Mouse (Mus musculus) monocyte, adult 5-6 weeks (primary cell): ENCODE results near the gene Tapbp. TPM values are rescaled to one million over a fixed set of nuclear protein-coding genes. Genes with fewer than 3 reads are reported as not detected.
A peak's percentile ranks its signal among the peaks of the same experiment; 100 is the strongest.

ENCODE experiments used
- ATAC-seq: fragments of 153-309, 156-312 bp; replicated peaks from 2 replicates; pipeline ENCODE4 v1.8.0; 2017; ENCODE audit warnings: mild to moderate bottlenecking; ENCODE audit not compliant: low TSS enrichment, insufficient number of reproducible peaks, severe bottlenecking, poor library complexity, low FRiP score
- total RNA-seq: library from RNA; stranded (forward); fragments of 200-1000, 200-491, 200-594 nt; gene quantifications from 3 replicates; pipeline ENCODE4 v1.2.3, GENCODE M21; 2017

Gene Tapbp
- total RNA-seq, 1 experiment from 2014 or later: 140 TPM

- ATAC-seq: no peak
Observed at GRCm38 (mm10) chr17:33918293-33919203, 2.8 kb downstream of the Tapbp start.

- peak; percentile 57 for ATAC-seq
Observed at GRCm38 (mm10) chr17:33919351-33920281, 3.9 kb downstream of the Tapbp start.

DNA sequence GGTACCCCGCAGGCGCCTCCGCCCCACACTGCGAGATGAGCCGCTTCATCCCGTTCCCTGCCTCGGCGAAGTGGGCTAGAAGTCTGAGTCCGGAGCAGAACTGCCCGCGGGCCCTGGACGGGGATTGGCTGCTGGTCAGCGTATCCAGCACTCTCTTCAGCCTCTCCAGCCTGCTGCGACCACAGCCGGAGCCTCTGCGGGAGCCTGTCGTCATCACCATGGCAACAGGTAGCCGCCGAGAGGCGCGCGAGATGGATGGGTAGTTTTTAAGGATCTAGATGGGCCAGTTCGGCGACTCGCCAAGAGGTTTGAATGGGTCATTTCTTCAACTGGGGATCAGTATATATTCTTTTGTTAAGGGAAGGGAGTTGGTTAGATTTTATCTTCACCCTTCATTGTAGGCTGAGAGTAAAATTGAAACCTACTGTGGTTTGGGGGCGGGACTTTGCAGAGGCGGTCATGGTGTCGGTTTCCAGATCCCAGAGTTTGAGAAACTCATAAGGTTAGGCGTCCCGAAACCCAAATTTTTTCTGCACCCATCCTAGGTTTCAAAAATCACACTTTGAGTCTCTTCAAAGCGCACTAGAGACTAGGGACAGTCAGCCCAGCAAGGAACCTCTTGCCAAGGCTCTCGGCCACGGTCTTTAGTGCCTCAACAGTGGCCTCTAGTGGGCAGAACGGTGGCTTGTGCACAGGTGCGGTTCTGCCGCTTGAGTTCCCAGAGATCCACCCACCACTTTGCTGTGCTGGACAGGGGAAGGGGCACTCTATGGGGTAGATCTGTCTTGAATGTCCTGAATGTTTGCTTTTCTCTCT, 4.8 kb downstream of the Tapbp start:
- ATAC-seq: peak; percentile 40

DNA sequence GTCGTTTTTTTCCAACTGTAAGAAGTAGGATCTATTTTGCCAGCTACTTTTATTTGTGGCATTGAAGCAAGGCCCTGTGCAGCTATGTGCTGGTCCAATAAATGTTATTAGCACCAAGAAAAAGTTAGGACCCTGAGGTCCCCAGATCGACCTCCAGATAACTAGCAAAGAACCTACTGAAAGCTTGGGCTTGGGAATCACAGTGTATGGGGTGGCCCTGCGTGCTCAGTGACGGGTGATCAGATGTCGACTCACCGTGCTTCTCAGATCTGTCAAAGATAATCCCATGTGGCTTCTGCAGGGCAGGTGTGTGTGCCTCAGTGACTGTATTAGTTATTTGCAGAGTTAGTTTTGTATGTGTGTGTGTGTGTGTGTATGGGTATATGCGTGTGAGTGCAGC, 5.7 kb downstream of the Tapbp start:
- ATAC-seq: no peak

DNA sequence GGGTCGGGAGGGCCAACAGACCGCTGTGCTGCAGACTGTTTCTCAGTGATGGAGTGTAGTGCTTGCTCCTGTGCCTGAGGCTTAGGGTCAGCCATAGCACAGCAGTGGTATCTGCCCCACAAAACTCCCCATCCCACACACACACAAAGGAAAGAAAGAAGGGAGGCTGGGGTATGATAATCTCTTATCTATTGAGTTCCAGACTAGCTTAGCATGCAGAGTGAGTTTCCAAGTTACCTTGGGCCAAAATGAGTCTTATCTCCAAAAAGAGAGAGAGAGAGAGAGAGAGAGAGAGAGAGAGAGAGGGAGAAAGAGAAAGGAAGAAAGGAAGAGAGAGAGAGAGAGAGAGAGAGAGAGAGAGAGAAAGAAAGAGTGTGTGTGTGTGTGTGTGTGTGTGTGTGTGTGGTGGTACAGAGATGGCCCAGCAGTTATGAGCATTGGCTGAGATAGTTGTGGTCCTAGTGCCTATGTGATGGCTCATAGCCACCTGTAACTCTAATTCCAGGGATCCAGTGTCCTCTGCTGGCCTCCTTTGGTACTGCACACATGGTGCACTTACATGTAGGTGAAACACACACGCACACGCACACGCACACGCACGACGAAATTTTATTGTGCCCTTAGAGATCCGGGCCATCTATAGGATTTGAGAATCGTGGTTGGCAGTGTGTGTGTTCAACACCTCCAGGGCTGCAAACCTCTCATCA, 9.0 kb downstream of the Tapbp start:
- no peak for ATAC-seq

DNA sequence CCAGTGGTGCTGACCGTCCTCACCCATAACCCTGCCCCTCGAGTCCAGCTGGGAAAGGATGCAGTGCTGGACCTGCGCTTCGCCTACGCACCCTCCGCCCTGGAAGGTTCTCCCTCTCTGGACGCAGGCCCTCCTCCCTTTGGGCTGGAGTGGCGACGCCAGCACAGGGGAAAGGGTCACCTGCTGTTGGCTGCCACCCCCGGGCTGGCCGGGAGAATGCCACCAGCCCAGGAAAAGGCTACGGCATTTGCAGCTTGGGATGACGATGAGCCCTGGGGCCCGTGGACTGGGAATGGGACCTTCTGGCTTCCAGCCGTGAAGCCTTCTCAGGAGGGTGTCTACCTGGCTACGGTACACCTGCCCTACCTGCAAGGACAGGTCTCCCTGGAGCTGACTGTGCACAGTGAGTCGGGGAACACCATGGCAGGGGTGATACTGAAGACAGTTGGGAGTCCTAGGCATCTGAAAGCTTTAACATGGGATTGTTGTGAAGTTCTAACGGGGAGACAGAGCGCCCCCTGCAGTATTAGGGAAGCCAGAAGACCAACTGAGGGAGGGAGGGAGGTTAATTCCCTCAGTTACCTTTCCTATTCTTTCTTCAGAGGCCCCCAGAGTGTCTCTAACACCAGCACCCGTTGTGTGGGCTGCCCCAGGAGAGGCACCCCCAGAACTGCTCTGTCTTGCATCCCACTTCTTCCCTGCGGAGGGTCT, 9.9 kb downstream of the Tapbp start:
- ATAC-seq: no peak

GRCm38 (mm10) chr17:33926207-33926932, 10.7 kb downstream of the Tapbp start:
- no peak for ATAC-seq

DNA sequence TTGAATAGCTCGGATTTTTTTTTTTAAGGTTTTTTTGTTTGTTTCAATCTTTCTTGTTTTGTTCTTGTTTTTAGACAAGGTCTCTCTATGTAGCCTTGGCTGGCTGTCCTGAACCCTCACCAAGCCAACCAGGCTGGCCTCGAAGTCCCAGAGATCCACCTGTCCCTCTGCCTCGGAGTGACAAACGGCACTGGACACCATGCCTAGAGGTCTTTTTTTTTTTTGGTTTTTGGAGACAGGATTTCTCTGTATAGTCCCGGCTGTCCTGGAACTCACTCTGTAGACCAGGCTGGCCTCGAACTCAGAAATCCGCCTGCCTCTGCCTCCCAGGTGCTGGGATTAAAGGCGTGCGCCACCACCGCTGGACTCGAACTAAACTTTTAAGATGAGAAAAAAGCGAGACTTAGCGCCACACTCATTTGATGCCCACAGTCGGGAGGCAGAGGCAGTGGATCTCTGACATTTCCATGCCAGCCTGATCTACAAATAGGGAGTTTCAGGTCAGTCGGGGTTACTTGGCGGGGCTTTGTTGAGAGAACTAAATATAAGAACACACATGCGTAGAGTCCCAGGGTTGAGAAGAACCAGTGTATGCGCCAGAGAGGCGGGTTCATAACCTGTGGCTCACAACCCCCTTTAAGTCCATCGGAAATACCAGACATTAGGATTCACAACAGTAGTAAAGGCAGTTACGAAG, 12.7 kb downstream of the Tapbp start:
- no peak for ATAC-seq

GRCm38 (mm10) chr17:33929371-33930279, 13.9 kb downstream of the Tapbp start, which contains the start of gene Rgl2:
TSS of gene Rgl2 (plus strand) at chr17:33929543.
- ATAC-seq: peak; percentile 49

DNA sequence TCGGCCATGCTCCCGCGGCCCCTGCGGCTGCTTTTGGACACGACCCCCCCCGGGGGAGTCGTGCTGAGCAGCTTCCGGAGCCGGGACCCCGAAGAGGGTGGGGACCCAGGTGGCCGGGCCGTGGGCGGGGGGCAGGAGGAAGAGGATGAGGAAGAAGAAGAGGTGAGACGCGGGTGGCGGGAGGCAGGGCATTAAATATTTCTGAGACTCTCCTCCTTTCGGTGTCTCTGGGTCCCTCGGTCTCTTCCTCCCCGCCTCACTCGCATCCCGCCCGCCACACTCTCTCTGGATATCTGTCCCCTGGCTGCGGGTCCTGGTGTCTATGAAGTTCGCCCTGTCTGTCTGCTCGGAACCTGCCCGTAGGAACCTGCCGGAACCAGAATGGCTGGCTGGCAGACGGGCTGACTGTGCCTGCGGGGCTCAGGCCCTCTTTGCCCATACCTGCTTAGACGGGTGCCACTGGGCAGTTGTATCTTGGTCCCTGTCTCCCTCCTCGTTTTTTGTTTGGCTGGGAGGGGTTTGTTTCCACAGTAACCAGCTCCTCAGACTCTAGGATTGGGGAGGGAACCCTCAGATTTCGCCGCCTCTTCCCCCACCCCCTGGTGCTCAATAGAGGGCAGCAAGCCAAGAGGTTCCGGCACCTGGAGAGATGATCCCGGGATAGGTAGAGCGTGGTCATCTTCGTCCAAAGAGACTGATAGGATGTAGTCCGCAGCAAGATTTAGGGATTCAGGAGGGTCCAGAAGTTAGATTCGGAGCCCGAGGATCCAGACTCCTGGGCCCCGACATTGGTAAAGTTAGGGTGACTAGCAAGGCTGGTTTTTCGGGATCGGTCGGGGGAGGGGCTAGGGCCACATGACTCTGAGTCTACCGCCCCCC, 14.8 kb downstream of the Tapbp start:
- ATAC-seq: peak; percentile 19; the same call in 1 of the 2 replicates

- no peak for ATAC-seq
Observed at GRCm38 (mm10) chr17:33931159-33931866, 15.6 kb downstream of the Tapbp start.

- no peak for ATAC-seq
Observed at GRCm38 (mm10) chr17:33931947-33932346, 16.2 kb downstream of the Tapbp start.

GRCm38 (mm10) chr17:33932448-33932847, 16.7 kb downstream of the Tapbp start:
- no peak for ATAC-seq

GRCm38 (mm10) chr17:33932970-33933369, 17.3 kb downstream of the Tapbp start:
- no peak for ATAC-seq
